Mouse (Mus musculus) heart, embryonic 16.5 days (tissue): Measurements from ENCODE around the gene Hcrtr2. TPM values are rescaled to one million over a fixed set of nuclear protein-coding genes. Genes with fewer than 3 reads are reported as not detected.

Source experiments
- ATAC-seq: fragments of 200-750 bp; cut with Nextera tagmentation; replicated peaks from 2 replicates; pipeline ENCODE4 v1.8.0; 2017; ENCODE audit warnings: moderate number of reproducible peaks; ENCODE audit not compliant: insufficient read depth, low FRiP score; ENCODE audit errors: extremely low read depth
- H3K27ac ChIP-seq: fragments of 300-500 bp; sonication (generic); 2 replicates; pipeline ENCODE4 v1.5.1; 2014; ENCODE audit warnings: mild to moderate bottlenecking, low read length, control low read depth, moderate library complexity
- H3K27me3 ChIP-seq: fragments of 300-500 bp; sonication (generic); 2 replicates; pipeline ENCODE4 v1.6.1; 2014; ENCODE audit warnings: low read length, mixed read lengths; ENCODE audit not compliant: control insufficient read depth, insufficient read depth
- H3K36me3 ChIP-seq: fragments of 300-500 bp; sonication (generic); 2 replicates; pipeline ENCODE4 v1.6.1; 2014; ENCODE audit not compliant: control insufficient read depth, insufficient read depth
- H3K4me1 ChIP-seq: fragments of 300-500 bp; sonication (generic); 2 replicates; pipeline ENCODE4 v1.6.1; 2014; ENCODE audit warnings: low read length, mixed read lengths; ENCODE audit not compliant: control insufficient read depth, insufficient read depth
- H3K4me2 ChIP-seq: fragments of 300-500 bp; sonication (generic); 2 replicates; pipeline ENCODE4 v1.6.1; 2014; ENCODE audit warnings: low read depth, mild to moderate bottlenecking, control low read depth, low read length
- H3K4me3 ChIP-seq: fragments of 300-500 bp; sonication (generic); 2 replicates; pipeline ENCODE4 v1.5.1; 2014; ENCODE audit warnings: mild to moderate bottlenecking, control low read depth, low read length
- H3K9ac ChIP-seq: fragments of 300-500 bp; sonication (generic); 2 replicates; pipeline ENCODE4 v1.6.1; 2014; ENCODE audit warnings: low read length, control low read depth
- H3K9me3 ChIP-seq: fragments of 300-500 bp; sonication (generic); replicated peaks from 2 replicates; pipeline ENCODE4 v1.6.1; 2016; ENCODE audit warnings: low read length; ENCODE audit not compliant: control insufficient read depth
- WGBS: fragments of 180-500 bp; shearing (Covaris S2); extraction: QIAGEN DNeasy Blood & Tissue Kit; methylation state at CpG from one replicate; pipeline ENCODE4 v1.1.7; 2014; 5-methylcytosine and 5-hydroxymethylcytosine counted together
- polyA plus RNA-seq: library from polyadenylated mRNA; unstranded; fragments of >200 nt; fragmentation: Nextera tagmentation; extraction: Ambion mirVana; gene quantifications from 2 replicates; pipeline ENCODE4 v1.2.1, GENCODE M21; 2015

Hcrtr2 gene
- polyA plus RNA-seq, 1 experiment from 2014 or later: not detected

DNA sequence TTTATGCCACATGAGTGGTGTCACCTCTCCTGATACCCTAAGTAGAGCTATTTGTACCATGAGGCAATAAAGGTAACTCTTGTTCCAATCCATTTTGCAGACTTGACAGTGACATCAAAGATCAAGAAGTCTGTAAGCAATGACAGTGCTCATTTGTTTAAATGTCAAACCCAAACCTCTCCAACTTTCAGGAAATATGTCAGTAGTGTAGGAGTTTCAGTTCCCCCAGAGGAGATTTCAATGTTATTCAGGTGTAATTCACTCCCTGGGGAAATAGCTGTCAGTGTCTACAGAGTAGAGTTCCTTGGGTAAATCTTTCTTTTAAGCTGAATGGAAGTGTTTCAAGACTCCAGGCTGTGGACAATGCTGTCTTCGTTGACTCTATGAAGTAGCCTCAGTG, 2.9 kb downstream of the Hcrtr2 start:
- Histone ChIP-seq H3K4me1 (peaks cover 5% of the 10 kb centered on the region; the same call in 1 of the 2 replicates), H3K9me3 (no peaks in the 10 kb centered on the region), H3K27ac (no peak overlapping the region), H3K4me3 (no peak overlapping the region), H3K27me3 (peaks cover 15% of the 10 kb centered on the region), H3K36me3 (no peaks in the 10 kb centered on the region), H3K9ac (no peak overlapping the region), H3K4me2 (no peak overlapping the region)
- 73% methylated on average over 1 of the region's 1 CpGs for WGBS
- no peak for ATAC-seq

DNA sequence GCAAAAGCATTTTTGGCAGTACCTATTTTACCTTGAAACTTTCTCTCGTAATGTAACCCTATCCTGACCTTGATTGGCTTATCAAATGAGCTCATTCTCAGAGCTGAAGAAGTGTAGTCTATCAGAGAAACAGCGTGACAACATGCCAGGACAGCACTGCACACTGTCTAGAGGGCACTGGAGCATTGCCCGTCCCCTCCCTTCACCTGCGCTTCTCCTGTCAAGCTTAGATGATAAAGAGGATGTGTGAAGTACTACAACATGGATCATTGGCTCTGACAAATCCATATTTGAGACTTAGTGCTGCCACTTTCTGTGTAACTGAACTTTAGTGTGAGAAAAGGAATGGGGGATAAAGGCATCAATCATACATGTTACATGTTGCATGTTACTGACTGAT, 5.4 kb downstream of the Hcrtr2 start:
- Histone ChIP-seq H3K9ac (no peak overlapping the region), H3K4me3 (no peak overlapping the region), H3K27me3 (peaks cover 5% of the 10 kb centered on the region; the same call in 1 of the 2 replicates), H3K36me3 (no peaks in the 10 kb centered on the region), H3K9me3 (no peaks in the 10 kb centered on the region), H3K4me1 (peaks cover 5% of the 10 kb centered on the region; the same call in 1 of the 2 replicates), H3K4me2 (no peak overlapping the region), H3K27ac (no peak overlapping the region)
- ATAC-seq: no peak
- WGBS: 45% methylated on average over 4 of the region's 4 CpGs

DNA sequence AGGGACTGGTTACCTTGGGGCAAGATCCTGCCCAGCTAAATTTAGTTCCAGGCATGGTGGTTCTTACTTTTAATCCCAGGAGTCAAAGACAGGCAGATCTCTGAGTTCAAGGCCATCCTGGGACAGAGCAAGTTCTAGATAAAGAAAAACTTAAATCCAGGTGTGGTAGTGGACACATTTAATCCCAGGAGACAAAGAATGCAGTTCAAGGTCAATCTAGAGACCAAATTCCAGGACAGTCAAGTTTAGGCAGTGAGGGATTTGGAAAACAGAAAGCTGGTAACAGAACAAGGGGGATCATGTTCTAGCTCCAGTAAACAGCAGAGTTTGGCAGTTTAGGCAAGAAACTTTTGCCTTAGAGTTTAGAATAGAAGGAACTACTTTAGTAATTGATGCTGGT, 8.6 kb downstream of the Hcrtr2 start:
- no peak overlapping the region for H3K4me2 ChIP-seq
- H3K27me3 ChIP-seq: no peaks in the 10 kb centered on the region
- no peak overlapping the region for H3K4me3 ChIP-seq
- no peaks in the 10 kb centered on the region for H3K9me3 ChIP-seq
- no peak overlapping the region for H3K9ac ChIP-seq
- H3K4me1 ChIP-seq: no peaks in the 10 kb centered on the region
- H3K27ac ChIP-seq: no peak overlapping the region
- no peak for ATAC-seq
- H3K36me3 ChIP-seq: no peaks in the 10 kb centered on the region

DNA sequence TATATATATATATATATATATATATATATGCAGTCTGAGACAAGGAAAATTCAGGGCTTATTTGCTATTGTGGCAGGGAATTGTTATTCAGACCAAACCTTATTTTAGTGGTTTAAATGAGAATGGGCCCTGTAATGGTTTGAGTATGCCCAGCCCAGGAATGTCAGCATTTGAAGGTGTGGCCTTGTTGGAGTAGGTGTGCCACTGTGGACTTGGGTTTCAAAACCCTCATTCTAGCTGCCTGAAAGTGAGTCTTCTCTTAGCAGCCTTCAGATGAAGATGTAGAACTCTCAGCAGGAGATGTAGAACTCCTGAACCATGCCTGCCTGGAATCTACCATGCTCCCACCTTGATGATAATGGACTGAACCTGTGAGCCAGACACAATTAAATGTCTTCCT, 9.7 kb downstream of the Hcrtr2 start:
- Histone ChIP-seq H3K27ac (no peak overlapping the region), H3K4me2 (no peak overlapping the region), H3K4me3 (no peak overlapping the region), H3K27me3 (no peaks in the 10 kb centered on the region), H3K9me3 (no peaks in the 10 kb centered on the region), H3K36me3 (no peaks in the 10 kb centered on the region), H3K9ac (no peak overlapping the region), H3K4me1 (no peaks in the 10 kb centered on the region)
- no peak for ATAC-seq

- Histone ChIP-seq H3K4me2 (no peak overlapping the region), H3K9me3 (no peaks in the 10 kb centered on the region), H3K36me3 (no peaks in the 10 kb centered on the region), H3K27ac (no peak overlapping the region), H3K4me1 (no peaks in the 10 kb centered on the region), H3K9ac (no peak overlapping the region), H3K27me3 (no peaks in the 10 kb centered on the region), H3K4me3 (no peak overlapping the region)
- no peak for ATAC-seq
- WGBS: 35% methylated on average over 1 of the region's 1 CpGs
Observed at GRCm38 (mm10) chr9:76312221-76312620, 11.4 kb downstream of the Hcrtr2 start.

GRCm38 (mm10) chr9:76291384-76291783, 32.3 kb downstream of the Hcrtr2 start:
- Histone ChIP-seq H3K27me3 (no peaks in the 10 kb centered on the region), H3K27ac (no peak overlapping the region), H3K4me3 (no peak overlapping the region), H3K4me2 (no peak overlapping the region), H3K9me3 (no peaks in the 10 kb centered on the region), H3K36me3 (no peaks in the 10 kb centered on the region), H3K9ac (no peak overlapping the region), H3K4me1 (no peaks in the 10 kb centered on the region)
- no peak for ATAC-seq
- WGBS: 71% methylated on average over 5 of the region's 5 CpGs

GRCm38 (mm10) chr9:76270886-76271285, 52.8 kb downstream of the Hcrtr2 start:
- ATAC-seq: no peak
- no peaks in the 10 kb centered on the region for H3K4me1 ChIP-seq

GRCm38 (mm10) chr9:76257731-76258130, 65.9 kb downstream of the Hcrtr2 start:
- Histone ChIP-seq H3K4me1 (no peaks in the 10 kb centered on the region), H3K27me3 (no peaks in the 10 kb centered on the region), H3K36me3 (no peaks in the 10 kb centered on the region), H3K9me3 (no peaks in the 10 kb centered on the region), H3K4me3 (no peak overlapping the region), H3K9ac (no peak overlapping the region), H3K27ac (no peak overlapping the region), H3K4me2 (no peak overlapping the region)
- WGBS: 71% methylated on average over 5 of the region's 5 CpGs
- ATAC-seq: no peak

More at GRCm38 (mm10) chr9:76270886-76271285, 52.8 kb downstream of the Hcrtr2 start:
- Histone ChIP-seq H3K36me3 (no peaks in the 10 kb centered on the region), H3K27me3 (no peaks in the 10 kb centered on the region), H3K9me3 (no peaks in the 10 kb centered on the region), H3K4me2 (no peak overlapping the region), H3K4me3 (no peak overlapping the region), H3K27ac (no peak overlapping the region), H3K9ac (no peak overlapping the region)

DNA sequence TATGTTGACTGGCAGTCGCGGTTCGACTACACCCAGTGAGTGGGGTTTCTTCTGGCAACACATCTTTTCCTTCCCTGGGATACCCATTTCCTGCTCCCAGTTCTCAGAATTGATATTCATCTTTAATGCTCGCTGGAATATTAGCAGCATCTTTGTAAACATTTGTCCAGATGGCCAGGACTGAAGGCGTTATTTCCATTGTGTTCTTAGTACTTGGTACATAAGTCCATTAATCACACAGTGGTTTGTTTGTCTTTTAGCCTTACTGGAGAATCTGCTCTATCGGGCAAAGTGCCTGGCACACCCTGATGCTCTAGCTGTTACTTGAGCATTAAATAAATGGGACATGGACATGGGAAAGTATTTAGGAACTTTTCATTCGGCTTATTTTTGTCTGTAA, 71.1 kb downstream of the Hcrtr2 start:
- H3K4me3 ChIP-seq: no peak overlapping the region

DNA sequence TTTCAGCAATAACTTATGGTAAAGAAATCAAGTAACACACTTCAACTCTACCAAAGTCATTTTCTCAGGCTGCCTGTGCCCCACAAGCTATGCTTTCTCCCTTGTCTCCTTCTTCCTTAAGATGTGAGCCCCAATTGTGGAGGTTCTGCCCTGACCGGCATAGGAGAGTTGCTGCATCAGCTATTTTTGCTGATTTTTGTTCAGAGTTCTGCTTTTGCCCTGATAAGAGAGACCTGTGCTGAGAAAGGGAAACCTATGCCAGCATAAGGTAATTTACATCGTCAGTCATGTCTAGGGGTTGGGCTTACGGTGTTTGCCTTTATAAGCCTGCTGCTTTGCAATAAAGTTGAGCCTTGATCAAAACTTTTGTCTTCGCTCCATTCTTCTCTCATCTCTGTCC, 71.5 kb downstream of the Hcrtr2 start:
- WGBS: 90% methylated on average over 4 of the region's 4 CpGs
- Histone ChIP-seq H3K36me3 (no peaks in the 10 kb centered on the region), H3K9ac (no peak overlapping the region), H3K4me2 (no peak overlapping the region), H3K4me1 (no peaks in the 10 kb centered on the region), H3K4me3 (no peak overlapping the region), H3K27ac (no peak overlapping the region), H3K9me3 (no peaks in the 10 kb centered on the region), H3K27me3 (no peaks in the 10 kb centered on the region)
- ATAC-seq: no peak

More for the DNA sequence above, 71.1 kb downstream of the Hcrtr2 start:
- Histone ChIP-seq H3K36me3 (no peaks in the 10 kb centered on the region), H3K4me2 (no peak overlapping the region), H3K9ac (no peak overlapping the region), H3K4me1 (no peaks in the 10 kb centered on the region), H3K27me3 (no peaks in the 10 kb centered on the region), H3K9me3 (no peaks in the 10 kb centered on the region), H3K27ac (no peak overlapping the region)
- no peak for ATAC-seq
- 80% methylated on average over 7 of the region's 7 CpGs for WGBS
